Mouse (Mus musculus) adrenal gland, postnatal 10 days (tissue): ENCODE measurements around the gene Parp11. TPM values are rescaled to one million over a fixed set of nuclear protein-coding genes. Genes with fewer than 3 reads are reported as not detected.
A peak's percentile ranks its signal among the peaks of the same experiment; 100 is the strongest.

Experiments
- DNase-seq: peaks from one replicate; pipeline ENCODE4 v3.0.0; 2021; ENCODE audit warnings: mixed read lengths
- total RNA-seq, 2 experiments: library from RNA; stranded (reverse); gene quantifications; 2 replicates each; pipeline ENCODE4 v1.2.3; 2021

The Parp11 gene
- total RNA-seq, 2 experiments from 2014 or later = 15.3 to 25.4 TPM

- DNase-seq = no peak
Measured at GRCm38 (mm10) chr6:127448869-127449268, 2.2 kb downstream of the Parp11 start.

DNA sequence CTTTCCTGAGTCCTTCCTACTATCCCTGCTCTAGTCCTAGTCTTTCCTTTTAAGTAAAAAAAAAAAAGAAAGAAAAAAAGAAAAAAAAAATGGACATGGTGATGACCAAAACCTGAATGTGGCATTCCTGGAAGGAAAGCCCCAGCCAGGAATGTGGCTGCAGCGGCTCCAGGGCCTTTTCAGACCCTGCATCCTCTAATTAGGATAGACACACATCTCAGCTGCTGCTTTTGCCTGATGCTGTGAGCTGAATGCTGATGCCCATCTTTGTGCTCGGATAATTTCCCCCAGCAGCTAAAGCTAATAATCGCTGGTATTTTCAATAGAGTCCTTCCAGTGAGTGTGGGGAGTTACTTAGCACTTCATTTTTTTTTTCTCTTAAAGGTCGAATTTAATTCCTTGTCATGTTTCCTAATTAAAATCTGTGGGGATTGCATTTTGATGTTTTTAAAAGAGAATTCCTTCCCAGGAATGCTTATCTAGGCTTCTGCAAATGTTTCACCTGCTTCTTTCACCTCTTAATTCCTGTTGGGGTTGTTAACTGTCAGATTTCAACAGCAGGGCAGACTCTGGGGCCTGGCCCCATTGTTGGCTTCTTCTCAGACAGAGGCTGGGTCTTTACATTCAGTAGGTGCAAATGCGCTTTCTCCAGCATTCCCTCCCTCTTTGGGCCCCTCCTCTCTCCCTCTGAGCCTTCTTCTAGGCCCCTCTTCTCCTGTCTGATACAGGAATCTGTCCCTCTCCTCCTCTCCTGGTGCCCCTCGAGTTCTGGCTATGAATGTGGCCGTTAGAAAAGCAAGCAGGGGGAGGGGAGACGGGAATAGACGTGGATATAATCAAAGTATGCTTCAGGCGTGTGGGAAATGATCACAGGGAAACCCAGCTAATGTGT is 3.1 kb downstream of the Parp11 start:
- DNase-seq = no peak

- DNase-seq = peak; percentile 95
Measured at GRCm38 (mm10) chr6:127453407-127454343, 7.0 kb downstream of the Parp11 start.

DNA sequence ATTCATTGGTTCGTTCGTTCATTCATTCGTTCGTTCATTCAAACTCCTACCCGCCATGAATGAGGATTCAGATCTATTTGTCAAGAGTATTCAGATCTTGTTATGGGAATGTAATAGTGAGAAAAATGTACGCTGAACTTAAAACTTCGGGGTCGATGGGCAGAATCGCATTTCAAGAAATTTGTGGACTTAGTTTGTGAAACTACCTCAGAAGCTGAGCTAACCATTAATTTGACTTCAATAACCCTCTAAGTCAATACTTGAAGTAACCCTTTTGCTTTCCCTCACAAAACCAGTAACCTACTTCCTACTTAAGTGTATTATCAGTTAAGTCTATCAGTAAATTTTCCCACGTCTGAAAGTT is 7.7 kb downstream of the Parp11 start:
- DNase-seq = no peak

GRCm38 (mm10) chr6:127454809-127455208 is 8.2 kb downstream of the Parp11 start:
- no peak for DNase-seq

DNA sequence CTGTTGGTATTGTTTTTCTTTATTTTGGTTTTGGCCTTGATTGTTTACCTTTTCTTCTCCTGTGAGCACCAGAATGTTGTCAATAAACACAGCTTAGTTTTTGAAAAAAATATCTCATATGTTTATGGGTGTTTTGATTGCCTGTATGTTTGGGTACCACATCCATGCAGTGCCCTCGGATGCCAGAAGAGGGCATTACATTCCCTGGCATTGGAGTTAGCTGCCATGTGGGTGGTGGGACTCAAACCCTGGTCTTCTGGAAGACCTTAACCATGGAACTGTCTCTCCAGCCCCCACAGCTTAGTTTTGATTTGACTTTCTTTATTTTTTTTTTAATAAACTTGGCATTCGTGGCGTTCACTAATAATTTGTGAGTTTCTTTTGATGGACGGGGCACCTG is 8.8 kb downstream of the Parp11 start:
- DNase-seq = no peak

DNA sequence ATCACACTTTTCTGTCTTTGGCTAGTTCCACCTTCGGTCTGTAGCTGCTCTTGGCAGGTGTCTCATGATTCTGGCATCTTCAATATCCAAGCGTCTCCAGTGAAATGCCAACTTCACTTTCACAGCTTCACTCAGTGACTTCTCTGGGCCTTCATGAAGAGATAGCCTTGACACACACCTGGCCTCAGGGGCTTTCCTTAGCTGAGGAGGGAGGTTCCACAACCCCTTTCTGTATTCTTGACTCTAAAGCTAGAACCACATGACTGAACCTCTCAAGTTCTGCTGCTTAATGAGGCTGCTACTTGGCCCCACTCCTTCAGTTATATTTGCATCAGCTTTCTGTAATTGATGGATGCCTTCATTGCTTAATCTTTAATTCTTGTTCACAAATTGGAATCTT is 10.1 kb downstream of the Parp11 start:
- DNase-seq = no peak

DNA sequence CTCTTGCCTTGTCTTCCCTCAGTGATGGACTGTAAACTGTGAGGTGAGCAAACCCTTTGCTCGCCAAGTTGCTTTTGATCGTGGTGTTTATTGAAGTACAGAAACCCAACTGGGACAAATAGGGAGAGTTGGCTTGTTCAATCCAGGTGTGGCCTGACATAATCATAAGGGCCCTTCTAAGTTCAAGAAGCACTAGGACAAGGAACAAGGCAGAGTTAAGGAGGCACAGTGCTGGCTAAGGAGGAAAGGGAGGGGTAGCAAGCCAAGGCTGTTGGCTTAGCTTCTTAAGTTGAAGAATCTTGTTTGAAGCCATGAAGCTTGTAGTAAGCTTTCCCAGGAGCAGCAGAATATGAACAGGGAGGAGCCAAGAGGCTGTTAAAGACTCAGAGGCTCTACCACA is 13.1 kb downstream of the Parp11 start:
- no peak for DNase-seq

- DNase-seq = no peak
Measured at GRCm38 (mm10) chr6:127461491-127461890, 14.9 kb downstream of the Parp11 start.

- DNase-seq = no peak
Measured at GRCm38 (mm10) chr6:127462251-127462650, 15.6 kb downstream of the Parp11 start.

DNA sequence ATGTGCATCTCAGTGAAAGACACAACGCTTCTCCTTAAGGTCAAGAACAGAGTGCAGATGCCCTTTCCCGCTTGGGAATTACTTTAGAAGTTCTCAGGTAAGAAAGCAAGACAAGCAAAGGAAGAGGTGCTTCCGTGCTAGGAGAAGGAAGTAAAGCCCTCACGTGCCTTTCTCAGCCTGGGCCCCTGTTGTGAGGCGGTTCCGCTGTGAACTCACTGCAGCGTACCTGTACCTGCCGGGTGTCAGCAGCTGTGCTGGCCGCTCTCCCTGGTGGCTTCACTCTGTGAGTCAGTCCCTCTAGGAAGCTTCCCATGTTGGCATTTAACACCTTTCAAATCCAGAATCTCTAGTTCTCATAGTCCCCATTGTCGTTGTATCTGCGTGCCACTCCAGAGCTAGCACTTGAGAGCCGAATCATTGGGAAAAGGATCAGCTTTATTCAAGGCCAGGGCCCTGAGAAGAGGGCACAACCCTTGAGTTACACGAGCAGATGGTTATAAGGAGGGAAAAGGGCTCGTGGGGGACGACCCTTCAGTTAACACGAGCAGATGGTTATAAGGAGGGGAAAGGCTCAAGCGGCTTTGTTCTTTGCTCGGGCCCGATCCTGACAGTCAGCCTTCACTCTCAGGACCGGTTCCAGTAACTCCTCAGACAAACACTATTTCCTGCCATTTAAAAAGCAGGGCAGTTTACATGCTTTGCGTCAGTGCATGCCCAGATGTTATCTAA is 16.8 kb downstream of the Parp11 start:
- no peak for DNase-seq

- no peak for DNase-seq
Measured at GRCm38 (mm10) chr6:127464523-127464922, 17.9 kb downstream of the Parp11 start.

DNA sequence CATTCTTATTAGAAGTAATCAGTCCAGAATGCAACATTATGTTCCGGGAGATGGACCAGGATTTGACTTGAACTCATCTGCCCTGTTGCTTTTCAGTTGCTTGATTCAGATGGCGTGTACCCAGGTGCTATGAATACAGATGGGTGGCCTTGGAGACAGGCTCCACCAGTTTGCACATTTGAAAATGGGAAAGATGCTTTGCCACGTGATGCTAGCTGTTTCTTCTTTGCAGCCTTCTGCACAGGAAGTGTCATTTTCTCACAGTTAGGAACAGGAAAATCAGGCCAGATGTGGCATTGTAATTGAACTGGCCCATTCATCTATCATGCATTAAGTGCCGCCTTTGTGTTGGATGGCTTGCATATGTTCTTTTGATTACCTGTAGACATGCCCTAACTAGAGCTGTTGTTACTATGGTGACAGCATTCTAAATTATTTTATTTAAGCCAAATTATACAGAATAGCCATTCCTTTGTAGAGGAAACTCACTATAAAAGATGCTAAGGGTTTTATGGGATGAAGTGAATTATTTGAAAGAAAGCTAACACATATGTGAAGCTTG is 20.2 kb downstream of the Parp11 start:
- DNase-seq = no peak

- DNase-seq = peak; percentile 18
Measured at GRCm38 (mm10) chr6:127472078-127472477, 25.4 kb downstream of the Parp11 start.

DNA sequence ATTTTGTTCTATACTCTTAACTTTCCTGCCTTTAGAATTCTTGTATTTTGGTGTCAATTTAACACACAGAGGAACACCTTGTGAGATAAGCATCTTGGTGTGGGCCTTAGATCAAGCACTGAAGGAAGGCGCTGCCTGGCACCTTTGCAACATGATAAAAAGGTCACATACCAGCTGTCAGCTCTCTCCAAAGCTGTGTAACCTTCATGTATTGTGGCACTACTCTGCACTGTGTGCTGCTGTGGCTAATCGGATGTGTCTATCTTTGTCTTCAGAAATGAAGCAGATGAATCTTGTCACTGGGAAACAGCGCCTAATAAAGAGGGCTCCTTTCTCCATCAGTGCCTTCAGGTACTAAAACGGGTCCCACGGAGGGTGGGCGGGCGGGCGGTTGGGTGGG is 27.3 kb downstream of the Parp11 start:
- DNase-seq = no peak

DNA sequence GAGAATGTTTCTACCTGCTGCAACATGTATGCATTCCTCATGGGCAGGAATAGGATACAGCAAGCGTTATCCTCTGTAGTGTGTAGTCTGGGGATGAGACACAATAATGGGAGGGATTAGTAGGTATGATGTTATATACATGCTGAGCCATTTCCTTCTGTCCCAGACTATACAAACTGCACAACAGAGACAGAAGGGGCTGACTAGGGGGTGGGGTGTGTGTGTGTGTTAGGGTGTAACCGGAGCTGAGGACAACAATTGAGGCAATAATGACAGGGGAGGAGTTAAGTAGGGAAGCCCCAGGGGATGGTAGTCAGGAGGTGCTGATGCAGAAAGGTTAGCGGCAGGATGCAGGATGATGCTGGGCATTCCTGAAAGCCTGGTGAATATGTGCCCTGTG is 28.6 kb downstream of the Parp11 start:
- DNase-seq = no peak

GRCm38 (mm10) chr6:127491046-127491445 is 44.4 kb downstream of the Parp11 start:
- DNase-seq = no peak

- no peak for DNase-seq
Measured at GRCm38 (mm10) chr6:127492561-127492960, 45.9 kb downstream of the Parp11 start.

- DNase-seq = no peak
Measured at GRCm38 (mm10) chr6:127493750-127494149, 47.1 kb downstream of the Parp11 start.

DNA sequence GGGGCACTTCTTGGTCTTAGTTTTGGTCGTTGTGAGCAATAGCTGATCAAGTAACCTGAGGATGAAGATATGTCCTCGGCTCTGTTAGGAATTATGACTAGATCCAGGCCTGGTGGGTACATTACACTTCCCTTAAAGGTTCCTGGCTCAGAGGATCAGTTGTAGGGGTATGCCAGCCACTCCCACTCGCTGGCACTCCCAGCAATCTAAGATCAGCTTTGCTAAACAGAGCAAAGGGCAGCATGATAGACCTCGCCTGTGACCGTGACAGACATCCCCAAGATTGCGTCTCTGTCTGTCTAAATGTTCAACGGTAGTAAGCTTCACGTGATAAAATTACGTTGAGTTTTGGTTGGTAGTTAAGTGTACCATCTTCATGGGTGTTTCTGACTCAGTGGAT is 47.7 kb downstream of the Parp11 start:
- DNase-seq = no peak

GRCm38 (mm10) chr6:127495251-127495650 is 48.6 kb downstream of the Parp11 start:
- DNase-seq = no peak

DNA sequence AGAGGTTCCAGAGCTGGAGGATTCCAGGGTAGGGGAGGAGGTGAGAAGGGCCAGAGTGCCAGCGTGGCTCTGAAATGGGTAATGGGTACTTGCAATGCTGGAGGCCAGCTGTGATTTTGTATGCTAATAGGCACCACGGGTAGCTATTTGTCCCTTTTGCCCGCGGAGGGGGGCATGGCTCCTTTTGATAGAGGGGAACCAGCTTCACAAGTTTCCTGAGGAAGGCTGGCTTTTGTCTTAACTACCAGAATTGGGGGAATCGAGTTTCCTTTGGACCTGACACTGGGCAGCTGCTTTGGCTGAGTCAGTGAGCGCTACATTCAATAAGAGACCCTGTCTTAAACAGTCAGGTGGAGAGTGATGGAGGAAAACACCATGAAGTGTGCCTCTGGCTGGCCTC is 49.2 kb downstream of the Parp11 start:
- no peak for DNase-seq
